Mouse (Mus musculus) layer of hippocampus, adult 8-10 months (tissue): ENCODE data around the gene Rgs10. TPM values are rescaled to one million over a fixed set of nuclear protein-coding genes. Genes with fewer than 3 reads are reported as not detected.

Source experiments
- DNase-seq, 2 experiments: peaks; one replicate each; pipeline ENCODE4 v3.0.0; 2022; ENCODE audit warnings: low spot score in 2 of 2
- total RNA-seq, 4 experiments: library from RNA; stranded (reverse); gene quantifications; 2 replicates each; pipeline ENCODE4 v1.2.4; 2022

The Rgs10 gene
- total RNA-seq, 4 experiments from 2014 or later: 41.3 to 80.9 (median 59.9) TPM

DNA sequence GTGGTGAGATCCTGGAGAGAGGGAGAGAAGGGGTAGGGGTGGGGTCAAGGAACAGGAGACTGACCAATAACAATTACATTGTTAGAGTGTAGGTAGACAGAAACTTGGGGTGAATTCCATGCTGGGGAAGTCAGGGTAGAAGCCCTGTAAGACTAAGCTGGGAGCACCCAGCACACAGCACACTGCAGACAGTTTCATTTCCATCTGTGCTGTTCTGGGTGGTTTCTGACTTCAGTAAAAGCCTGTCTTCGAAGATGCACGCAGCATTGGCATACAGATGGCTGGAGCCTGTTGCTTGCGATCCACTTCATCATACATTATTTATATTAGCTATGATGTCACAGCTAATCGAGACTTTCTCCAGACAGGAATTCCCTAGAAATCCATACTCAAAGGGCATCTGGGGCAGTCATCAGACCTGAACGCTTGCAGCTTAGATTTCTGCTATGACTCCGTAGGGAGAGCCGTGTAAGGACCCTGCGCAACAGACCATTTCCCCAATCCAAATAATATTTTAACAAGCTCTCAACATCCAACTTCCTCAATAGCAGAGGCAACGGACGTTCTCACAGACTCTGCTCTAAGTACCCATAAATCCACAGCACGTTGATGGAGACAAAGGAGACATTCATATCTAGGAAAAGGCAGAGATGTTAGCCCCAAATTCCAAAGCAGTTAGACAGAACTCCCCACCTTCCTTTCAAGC lies 7.7 kb downstream of the Rgs10 start:
- peak in 1 of 2 experiments; percentile 17 for DNase-seq

- DNase-seq: no peak
Measured at GRCm38 (mm10) chr7:128408265-128408664, 10.3 kb downstream of the Rgs10 start.

- no peak for DNase-seq
Measured at GRCm38 (mm10) chr7:128403988-128404387, 14.6 kb downstream of the Rgs10 start.

- DNase-seq: no peak
Measured at GRCm38 (mm10) chr7:128403586-128403985, 15.0 kb downstream of the Rgs10 start.

- no peak for DNase-seq
Measured at GRCm38 (mm10) chr7:128403128-128403527, 15.4 kb downstream of the Rgs10 start.

DNA sequence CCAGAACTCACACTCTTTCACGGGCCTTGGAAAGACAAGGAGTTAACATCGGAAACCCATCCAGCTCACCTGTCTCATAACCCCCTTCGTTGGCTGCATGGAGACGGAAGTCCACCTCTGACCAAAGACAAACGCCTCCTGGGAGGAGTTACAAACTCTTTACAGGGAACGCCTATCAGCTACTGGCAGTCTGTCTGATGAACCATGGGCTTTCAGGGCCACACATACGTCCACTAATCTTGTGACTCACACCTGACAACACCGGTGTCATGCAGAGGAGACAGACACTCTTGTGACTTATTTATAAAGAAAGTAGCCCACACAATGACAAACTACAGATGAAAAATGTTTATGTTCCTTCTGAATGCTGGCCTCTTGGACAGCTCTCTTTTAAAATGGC lies 16.0 kb downstream of the Rgs10 start:
- no peak for DNase-seq

DNA sequence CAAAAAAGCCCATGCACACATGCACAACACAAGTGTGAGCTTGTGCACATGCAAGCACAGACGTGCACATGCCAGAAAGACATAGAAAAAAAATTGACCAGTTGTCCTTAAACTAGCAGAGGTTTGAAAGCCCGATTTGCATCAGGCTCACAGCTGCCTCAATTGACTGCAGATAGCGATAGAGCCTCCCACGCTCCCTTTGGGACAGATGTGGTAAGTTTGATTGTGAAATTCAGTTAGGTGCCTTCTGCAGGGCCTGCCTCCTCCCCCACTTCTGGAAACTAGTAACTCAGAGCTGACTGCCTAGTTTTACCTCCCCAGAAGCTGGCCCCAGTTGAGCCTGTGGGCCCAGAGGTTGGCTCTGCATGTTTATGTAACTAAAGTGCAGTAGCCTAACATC lies 19.9 kb downstream of the Rgs10 start:
- no peak for DNase-seq

- DNase-seq: no peak
Measured at GRCm38 (mm10) chr7:128397066-128397465, 21.5 kb downstream of the Rgs10 start.

GRCm38 (mm10) chr7:128393756-128394155 lies 24.8 kb downstream of the Rgs10 start:
- no peak for DNase-seq

GRCm38 (mm10) chr7:128392972-128393314 lies 25.6 kb downstream of the Rgs10 start:
- no peak for DNase-seq

DNA sequence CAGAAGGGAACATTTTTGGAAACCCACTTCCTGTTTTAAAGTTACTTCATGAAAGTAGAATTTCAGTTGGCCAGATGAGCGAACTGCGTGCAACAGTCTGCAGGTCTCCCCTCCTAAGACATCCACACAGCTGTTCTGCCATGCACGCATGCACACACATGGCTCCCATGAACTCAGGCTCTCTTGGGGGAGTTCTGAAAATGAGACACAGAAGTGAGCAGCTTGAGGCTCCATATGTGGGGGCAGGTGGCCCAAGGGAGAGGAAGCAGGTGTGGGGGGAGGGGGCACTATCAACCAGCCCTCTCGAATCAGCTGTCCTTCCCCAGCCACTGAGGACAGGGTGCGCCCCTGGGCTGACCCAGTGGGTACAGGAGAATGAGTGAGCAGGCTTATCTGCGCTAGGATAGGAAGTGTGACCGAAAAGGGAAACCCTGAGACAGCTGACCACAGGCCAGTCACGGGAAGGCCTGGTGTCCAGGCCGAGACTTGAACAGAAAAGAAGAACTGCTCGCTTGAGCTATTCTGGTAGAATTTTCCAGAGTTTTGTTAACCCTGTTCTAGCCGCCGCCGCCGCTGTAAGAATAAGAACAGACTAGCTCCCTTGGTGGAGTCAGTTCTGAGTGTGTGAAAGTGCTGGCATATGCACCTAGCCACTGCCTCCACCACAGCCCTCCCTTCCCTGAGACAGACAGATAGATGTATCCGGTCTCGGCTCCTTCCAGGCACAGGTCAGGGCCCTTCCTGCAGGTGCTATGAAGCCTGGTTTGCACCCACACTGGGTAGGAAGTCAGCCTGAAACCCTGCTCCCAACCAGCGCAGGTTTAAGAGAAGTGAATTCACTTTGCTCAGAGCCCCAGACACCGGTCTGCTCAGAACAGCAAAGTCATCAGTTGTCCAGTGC lies 26.2 kb downstream of the Rgs10 start:
- DNase-seq: no peak

GRCm38 (mm10) chr7:128391267-128392057 lies 27.1 kb downstream of the Rgs10 start:
- DNase-seq: no peak

- peak in 1 of 2 experiments; percentile 25 for DNase-seq
Measured at GRCm38 (mm10) chr7:128388968-128389367, 29.6 kb downstream of the Rgs10 start.

GRCm38 (mm10) chr7:128383726-128384463 lies 34.7 kb downstream of the Rgs10 start:
- no peak for DNase-seq

DNA sequence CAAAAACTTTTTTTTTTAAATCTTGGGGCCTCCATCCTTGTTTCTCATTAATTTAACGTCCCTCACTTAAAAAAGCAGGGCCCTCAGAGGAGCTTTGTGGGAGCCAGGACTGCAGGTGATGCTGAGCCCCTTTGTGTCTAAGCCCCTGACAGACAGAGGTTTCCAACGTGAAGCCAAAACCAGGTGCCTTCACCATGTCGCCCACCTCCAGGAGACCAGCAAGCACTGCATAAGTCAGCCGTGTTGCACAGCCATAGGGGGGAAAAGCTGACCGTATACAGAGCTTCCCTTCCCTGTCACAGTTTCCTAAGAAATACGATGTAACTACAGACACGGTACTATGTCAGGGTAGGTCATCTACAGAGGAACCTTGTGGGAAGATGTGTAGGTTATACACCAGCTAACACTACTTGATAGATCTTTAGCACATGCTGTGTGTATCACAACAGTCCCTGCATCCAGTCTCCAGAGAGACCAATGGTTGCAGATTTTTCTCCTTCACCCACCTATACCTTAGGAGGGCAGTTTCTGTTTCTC lies 35.3 kb downstream of the Rgs10 start:
- DNase-seq: no peak

DNA sequence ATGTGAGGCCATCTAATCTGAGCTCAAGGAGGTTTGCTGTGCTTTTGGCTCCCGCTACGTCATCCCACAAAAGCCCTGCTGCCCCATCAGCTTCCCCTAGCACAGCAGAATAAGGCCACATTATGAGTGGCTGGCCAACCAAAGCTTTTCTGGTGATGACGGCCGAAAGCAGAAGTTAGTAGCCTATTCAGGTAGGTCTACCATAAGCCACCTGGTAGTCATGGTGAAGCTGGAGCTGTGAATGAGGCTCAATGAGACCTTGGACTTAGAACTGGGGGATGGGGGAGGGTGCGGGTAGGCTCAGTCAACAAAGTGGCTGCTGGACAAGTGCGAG lies 36.1 kb downstream of the Rgs10 start:
- DNase-seq: no peak

DNA sequence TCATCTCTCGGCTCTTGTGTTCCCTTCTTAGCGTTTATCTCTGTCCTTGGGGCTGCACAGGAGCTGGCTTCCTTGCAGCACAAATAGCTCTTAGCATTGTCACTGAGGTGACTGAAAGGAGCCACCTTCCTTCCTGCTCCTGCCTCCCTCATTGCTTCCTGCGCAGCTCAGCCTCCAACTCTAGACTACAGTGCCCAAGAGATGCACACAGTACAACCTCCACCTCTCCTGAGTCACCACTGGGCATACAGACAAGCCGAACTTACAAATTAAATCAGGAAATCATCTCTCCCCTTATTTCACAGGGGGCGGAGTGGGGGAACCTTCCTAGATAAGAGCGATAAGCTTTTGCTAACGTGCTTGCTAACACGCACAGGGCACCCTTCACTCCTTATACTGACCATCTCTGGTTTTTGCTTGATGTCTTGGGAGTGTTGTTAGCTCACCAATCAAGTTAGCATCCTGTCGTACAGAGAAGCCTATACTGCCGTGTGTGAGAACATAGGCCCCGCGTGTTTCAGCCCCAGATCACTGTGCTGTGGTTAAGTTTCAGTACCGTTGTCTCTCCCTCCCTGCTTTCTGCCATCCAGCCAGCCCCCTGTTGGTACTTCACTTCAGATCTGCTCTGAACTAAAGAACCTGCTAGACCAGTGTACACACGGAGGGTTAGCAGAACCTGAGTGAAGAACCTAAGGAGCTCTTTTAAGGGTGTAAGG lies 36.6 kb downstream of the Rgs10 start:
- DNase-seq: no peak

GRCm38 (mm10) chr7:128381001-128381400 lies 37.6 kb downstream of the Rgs10 start:
- no peak for DNase-seq

DNA sequence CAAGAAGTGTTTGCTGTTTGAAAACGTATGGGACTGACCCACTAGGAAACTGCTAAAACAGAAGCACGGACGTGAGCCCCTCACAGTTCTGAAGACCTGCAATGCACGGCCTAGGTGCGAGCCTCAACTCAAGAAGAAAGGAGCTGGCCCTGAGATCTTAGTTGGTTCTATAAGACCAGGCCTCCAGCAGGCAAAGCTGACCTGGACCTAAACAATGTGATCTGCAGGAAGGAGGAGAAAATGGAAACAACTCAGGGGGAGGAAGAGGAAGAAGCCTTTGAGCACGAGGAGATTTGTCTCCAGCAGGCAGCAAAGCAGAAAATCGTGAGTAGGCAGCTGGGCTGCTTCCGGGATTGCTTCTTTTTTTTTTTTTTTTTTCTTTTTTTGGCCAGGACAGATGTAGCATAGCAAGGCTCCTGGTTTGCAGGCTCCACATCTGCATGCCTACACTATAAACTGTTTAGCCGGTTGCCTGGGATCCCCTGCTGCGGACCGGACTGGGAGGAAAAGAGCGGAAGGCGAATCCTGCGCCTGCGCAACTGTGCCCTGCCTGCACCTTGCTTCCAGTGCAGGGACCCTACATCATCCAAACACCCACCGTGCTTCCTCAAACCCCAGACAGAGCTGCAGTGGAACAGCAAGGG lies 39.3 kb downstream of the Rgs10 start:
- DNase-seq: no peak

GRCm38 (mm10) chr7:128376206-128376701 lies 42.3 kb downstream of the Rgs10 start:
- DNase-seq: no peak
